Comparison of ENCODE assay signal across 10 mouse cellular contexts in the genomic region with DNA sequence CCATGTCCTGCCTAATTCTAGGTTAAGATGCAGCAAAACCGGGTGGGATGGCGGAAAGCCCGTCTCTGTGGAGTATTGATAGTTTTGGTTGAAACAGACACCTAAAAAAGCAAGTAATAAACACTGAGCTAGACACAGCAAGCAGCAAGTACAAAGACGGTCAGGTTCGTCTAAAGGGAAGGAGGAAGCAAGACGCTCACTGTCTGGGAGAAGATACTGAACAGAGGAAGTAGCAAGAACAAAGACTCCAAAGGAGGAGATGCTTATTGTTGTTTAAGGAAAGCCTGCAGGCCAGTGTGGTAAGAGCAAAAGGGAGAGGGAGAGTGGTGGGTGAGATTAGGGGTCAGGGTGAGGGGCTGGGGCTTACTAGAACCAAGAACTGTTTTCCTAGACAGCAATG. TPM values are rescaled to one million over a fixed set of nuclear protein-coding genes. Genes with fewer than 3 reads are reported as not detected.
DNase-seq lines count a peak whose midpoint lies in the region; ATAC-seq and TF ChIP-seq lines count a peak whose summit lies in the region.
"Had no signal": no experiment of that assay in that cellular context is flagged by ENCODE, and none has a peak within 500 bp of the region (broad histone marks: within the 10 kb centered on the region; RNA-seq: fewer than 3 reads in every experiment).

No protein-coding gene starts in this region.

- TF ChIP-seq CTCF in kidney, postnatal 0 days (IDR thresholded peaks at IDR 0.05; ENCODE audit: low read depth) = no peak
- no peak for TF ChIP-seq CTCF in embryonic fibroblast, embryonic 13.5 days (IDR thresholded peaks at IDR 0.05; ENCODE audit: borderline replicate concordance, insufficient read depth, low read length)

- H3K4me3 ChIP-seq in kidney, postnatal 0 days (replicated peaks; ENCODE audit: low read depth, low read length) = no peak overlapping the region
- peak overlapping the region; percentile 52 for H3K4me3 ChIP-seq in embryonic fibroblast, embryonic 13.5 days (ENCODE audit: insufficient read depth, low read length)
- H3K4me3 ChIP-seq in limb, embryonic 12.5 days (replicated peaks) = peak overlapping the region; percentile 90; the same call in 1 of the 2 replicates
- no peak overlapping the region for H3K4me3 ChIP-seq in neural tube, embryonic 14.5 days (ENCODE audit: low read depth, low read length)

- no peaks in the 10 kb centered on the region for H3K36me3 ChIP-seq in kidney, postnatal 0 days (ENCODE audit: insufficient read depth, low read length)
- peaks cover 5% of the 10 kb centered on the region; the same call in 1 of the 2 replicates for H3K36me3 ChIP-seq in limb, embryonic 12.5 days
- H3K36me3 ChIP-seq in neural tube, embryonic 14.5 days (ENCODE audit: control insufficient read depth, insufficient read depth, low read length) = no peaks in the 10 kb centered on the region

- 34% methylated on average over 6 of the region's 6 CpGs for WGBS in kidney, postnatal 0 days
- WGBS in limb, embryonic 12.5 days = 62% methylated on average over 6 of the region's 6 CpGs
- 53% methylated on average over 6 of the region's 6 CpGs for WGBS in neural tube, embryonic 14.5 days

- peak overlapping the region; percentile 43; the same call in 1 of the 2 replicates for H3K27ac ChIP-seq in kidney, postnatal 0 days
- peak overlapping the region; percentile 87 for H3K27ac ChIP-seq in embryonic fibroblast, embryonic 13.5 days (ENCODE audit: insufficient read depth, low read length)
- peak overlapping the region; percentile 41; the same call in 1 of the 2 replicates for H3K27ac ChIP-seq in limb, embryonic 12.5 days
- no peak overlapping the region for H3K27ac ChIP-seq in neural tube, embryonic 14.5 days (ENCODE audit: low read depth, low read length)
- H3K27ac ChIP-seq: macrophage had no signal

- peaks cover 12% of the 10 kb centered on the region for H3K4me1 ChIP-seq in kidney, postnatal 0 days (replicated peaks; ENCODE audit: insufficient read depth, low read length)
- peaks cover 21% of the 10 kb centered on the region for H3K4me1 ChIP-seq in embryonic fibroblast, embryonic 13.5 days (ENCODE audit: control insufficient read depth, insufficient read depth, low read length)
- peaks cover 34% of the 10 kb centered on the region for H3K4me1 ChIP-seq in limb, embryonic 12.5 days (replicated peaks)
- H3K4me1 ChIP-seq in neural tube, embryonic 14.5 days (ENCODE audit: control insufficient read depth, insufficient read depth, low read length) = peaks cover 31% of the 10 kb centered on the region

- peak overlapping the region; percentile 54 for H3K4me2 ChIP-seq in kidney, postnatal 0 days (ENCODE audit: low read length)
- H3K4me2 ChIP-seq in limb, embryonic 12.5 days = peak overlapping the region; percentile 71
- H3K4me2 ChIP-seq in neural tube, embryonic 14.5 days (ENCODE audit: low read depth, low read length) = peak overlapping the region; percentile 15; the same call in 1 of the 2 replicates

- no peak for ATAC-seq in kidney, postnatal 0 days (replicated peaks; ENCODE audit: low FRiP score, low read depth)
- no peak for ATAC-seq in limb, embryonic 12.5 days (ENCODE audit: insufficient number of reproducible peaks, insufficient read depth, low FRiP score, low TSS enrichment, low read depth)
- ATAC-seq in neural tube, embryonic 14.5 days (ENCODE audit: low read depth) = no peak
- ATAC-seq: Patski had no signal

- no peak for TF ChIP-seq POLR2A in embryonic fibroblast, embryonic 13.5 days (IDR thresholded peaks at IDR 0.05; ENCODE audit: low read depth, low read length)

- H3K9me3 ChIP-seq in kidney, postnatal 0 days (replicated peaks; ENCODE audit: low read length) = no peaks in the 10 kb centered on the region
- no peaks in the 10 kb centered on the region for H3K9me3 ChIP-seq in limb, embryonic 12.5 days
- no peaks in the 10 kb centered on the region for H3K9me3 ChIP-seq in neural tube, embryonic 14.5 days (ENCODE audit: control insufficient read depth, low read length)

- no peaks in the 10 kb centered on the region for H3K27me3 ChIP-seq in kidney, postnatal 0 days (ENCODE audit: insufficient read depth, low read length)
- H3K27me3 ChIP-seq in limb, embryonic 12.5 days = no peaks in the 10 kb centered on the region
- H3K27me3 ChIP-seq in neural tube, embryonic 14.5 days (ENCODE audit: control insufficient read depth, insufficient read depth, low read length) = no peaks in the 10 kb centered on the region; the same call in 1 of the 2 replicates
- H3K27me3 ChIP-seq: Patski had no signal

- DNase-seq in kidney, postnatal 0 days (ENCODE audit: low spot score) = peak; percentile 31
- no peak for DNase-seq in kidney, adult 18-20 months
- DNase-seq in cerebellum, postnatal 10 days = no peak
- no peak for DNase-seq in frontal cortex, postnatal 10 days (ENCODE audit: low spot score in 2 of 2)
- DNase-seq in lung, adult 18-20 months = no peak

- 0 out of 2 replicates have a peak overlapping the region, but pooled peaks have one; percentile 6 for H3K9ac ChIP-seq in kidney, postnatal 0 days (ENCODE audit: low read depth, low read length)
- peak overlapping the region; percentile 34; the same call in 1 of the 2 replicates for H3K9ac ChIP-seq in limb, embryonic 12.5 days (replicated peaks)
- no peak overlapping the region for H3K9ac ChIP-seq in neural tube, embryonic 14.5 days (replicated peaks; ENCODE audit: low read depth, low read length)

RNA-seq across cellular contexts. Expression of a gene that starts 2.4 kb away (rescaled TPM):
- 3.5 and 5.8 TPM in 2 replicates for polyA plus RNA-seq in kidney, postnatal 0 days (2015; fragmentation: Nextera tagmentation; extraction: Ambion mirVana)
- polyA plus RNA-seq in embryonic fibroblast, embryonic 13.5 days (2011; ENCODE audit: insufficient read length, low read depth, missing spikeins) = 10.4 and 11.5 TPM in 2 replicates
- 5.3 and 5.4 TPM in 2 replicates for polyA plus RNA-seq in limb, embryonic 12.5 days (2016; fragmentation: Nextera tagmentation; extraction: Ambion mirVana)
- polyA plus RNA-seq in neural tube, embryonic 14.5 days (2014; fragmentation: Nextera tagmentation; extraction: Ambion mirVana) = 145 and 166 TPM in 2 replicates

RNA-seq across cellular contexts. Expression of a gene that starts 2.9 kb away (rescaled TPM):
- 27.3 and 29.1 TPM in 2 replicates for polyA plus RNA-seq in kidney, postnatal 0 days (2015; fragmentation: Nextera tagmentation; extraction: Ambion mirVana)
- polyA plus RNA-seq in embryonic fibroblast, embryonic 13.5 days (2011; ENCODE audit: insufficient read length, low read depth, missing spikeins) = 74.9 and 92.9 TPM in 2 replicates
- 48.2 and 51.1 TPM in 2 replicates for polyA plus RNA-seq in limb, embryonic 12.5 days (2016; fragmentation: Nextera tagmentation; extraction: Ambion mirVana)
- 35.3 and 42.7 TPM in 2 replicates for polyA plus RNA-seq in neural tube, embryonic 14.5 days (2014; fragmentation: Nextera tagmentation; extraction: Ambion mirVana)

Comparison
In these comparisons a context has a peak if more than half of its experiments do, and no peak if none do; other contexts are left out.
1. H3K4me2 ChIP-seq: peak in every context shown above with its lines; median percentile 71 in limb, embryonic 12.5 days; 54 in kidney, postnatal 0 days; 15 in neural tube, embryonic 14.5 days.
2. H3K4me3 ChIP-seq: peak in embryonic fibroblast, embryonic 13.5 days (single experiment) and limb, embryonic 12.5 days (single experiment); none in kidney, postnatal 0 days (single experiment) and neural tube, embryonic 14.5 days (single experiment).
3. RNA of a gene that starts 2.4 kb away (polyA plus RNA-seq): 145 to 166 TPM in neural tube, embryonic 14.5 days; 10.4 to 11.5 TPM in embryonic fibroblast, embryonic 13.5 days, 5.3 to 5.4 TPM in limb, embryonic 12.5 days and 3.5 to 5.8 TPM in kidney, postnatal 0 days; every median in the first group is over 10 times any median in the second.